Mouse (Mus musculus) naive thymus-derived CD4-positive, alpha-beta T cell, adult 2 months (primary cell): ENCODE data around the gene Ldlrap1.
"Not testable (repeated sequence)": the region's sequence is repeated elsewhere in the genome, so short reads cannot be mapped to it uniquely, and the experiment has no call there.

Source experiments
- DNase-seq: peaks from one replicate; pipeline ENCODE4 v3.0.0-alpha.2; 2011; ENCODE audit warnings: low read depth

Gene Ldlrap1

DNA sequence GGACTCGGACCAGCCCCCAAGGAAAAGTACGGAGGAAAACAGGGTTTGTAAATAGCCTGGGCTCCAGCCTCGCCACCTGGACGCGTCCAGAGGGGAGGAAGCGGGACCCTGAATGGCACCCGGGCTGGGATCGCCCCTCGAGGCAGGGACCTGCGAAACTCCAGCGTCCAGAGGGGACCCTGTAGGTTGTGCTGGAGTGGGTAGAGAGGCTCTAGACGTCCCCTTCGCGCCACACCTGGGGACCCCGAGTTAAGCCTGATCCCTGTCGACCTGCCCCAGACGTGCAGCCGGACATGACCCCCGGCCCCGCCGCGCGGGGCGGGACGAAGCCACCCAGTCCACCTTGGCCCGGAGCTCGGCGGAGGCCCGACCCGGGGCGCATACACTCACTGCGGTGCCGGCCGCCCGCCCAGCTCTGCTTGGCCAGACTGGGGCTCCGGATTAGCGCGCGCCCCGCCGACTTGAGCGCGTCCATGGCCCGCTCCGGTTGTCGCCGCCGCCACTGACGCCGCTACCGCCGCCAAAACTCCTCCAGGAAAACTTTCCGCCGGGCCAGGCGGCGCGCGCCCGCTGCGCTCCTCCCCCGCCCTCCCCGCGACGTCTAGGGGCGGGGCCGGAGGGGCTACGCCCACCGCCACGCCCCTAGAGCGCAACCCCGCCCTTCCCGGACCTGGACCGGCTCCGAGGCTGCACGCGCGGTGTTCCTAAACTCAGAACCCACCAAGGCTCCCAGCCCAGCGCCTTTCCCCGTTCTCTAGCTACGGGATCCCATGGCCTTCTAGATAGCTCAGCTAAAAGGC, at the start of gene Ldlrap1:
Gene Ldlrap1 (minus strand): TSS at position 599 of the 800 bp plus-strand sequence.
- DNase-seq, result peak; percentile 88

GRCm38 (mm10) chr4:134814229-134814571, 46.4 kb upstream of the Ldlrap1 start:
- no peak for DNase-seq

- DNase-seq, result no peak
Observed at GRCm38 (mm10) chr4:134813406-134814228, 45.8 kb upstream of the Ldlrap1 start.

- no peak for DNase-seq
Observed at GRCm38 (mm10) chr4:134804765-134805164, 36.9 kb upstream of the Ldlrap1 start.

GRCm38 (mm10) chr4:134802765-134803164, 34.9 kb upstream of the Ldlrap1 start:
- DNase-seq, result no peak

- no peak for DNase-seq
Observed at GRCm38 (mm10) chr4:134802155-134802554, 34.3 kb upstream of the Ldlrap1 start.

DNA sequence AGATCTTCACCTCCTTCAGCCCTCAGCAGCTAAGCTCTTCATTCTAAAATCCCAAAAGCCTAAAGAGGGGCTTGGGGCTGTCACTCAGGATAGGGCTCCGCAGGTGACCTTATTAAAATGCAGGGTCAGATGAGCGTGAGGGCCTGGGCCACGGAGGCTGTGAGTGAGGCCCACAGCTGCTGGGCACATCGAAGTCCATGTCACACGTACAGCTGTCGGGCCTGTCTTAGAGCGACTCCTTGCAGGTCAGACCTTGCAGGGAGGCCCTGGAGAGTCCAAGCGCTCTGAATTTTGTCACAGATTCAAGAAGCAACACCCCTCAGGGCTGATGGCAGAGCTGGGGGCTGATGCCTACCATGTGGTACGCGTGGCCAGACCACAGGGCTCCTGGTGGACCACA, 32.9 kb upstream of the Ldlrap1 start:
- DNase-seq, result no peak

- no peak for DNase-seq
Observed at GRCm38 (mm10) chr4:134800098-134800497, 32.3 kb upstream of the Ldlrap1 start.

DNA sequence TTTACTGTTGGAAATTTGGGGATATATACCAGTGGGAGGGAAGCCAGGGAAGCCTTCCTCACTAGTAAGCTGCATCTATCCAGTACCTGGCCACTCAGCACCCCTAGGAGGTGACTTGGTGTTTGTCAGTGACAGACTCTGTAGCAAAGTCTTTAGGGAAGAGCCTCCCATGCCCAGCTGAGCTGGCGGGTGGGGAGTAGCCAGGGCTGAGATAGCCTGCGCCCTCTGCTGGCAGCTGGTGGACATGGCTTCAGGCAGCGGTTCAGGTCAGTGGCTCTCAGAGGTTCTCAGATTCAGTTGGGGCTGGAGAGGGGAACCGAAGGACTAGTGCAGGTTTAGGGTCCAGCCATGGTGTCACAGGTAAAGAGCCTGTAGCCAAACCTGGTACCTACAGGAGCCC, 31.4 kb upstream of the Ldlrap1 start:
- DNase-seq, result peak; percentile 87

DNA sequence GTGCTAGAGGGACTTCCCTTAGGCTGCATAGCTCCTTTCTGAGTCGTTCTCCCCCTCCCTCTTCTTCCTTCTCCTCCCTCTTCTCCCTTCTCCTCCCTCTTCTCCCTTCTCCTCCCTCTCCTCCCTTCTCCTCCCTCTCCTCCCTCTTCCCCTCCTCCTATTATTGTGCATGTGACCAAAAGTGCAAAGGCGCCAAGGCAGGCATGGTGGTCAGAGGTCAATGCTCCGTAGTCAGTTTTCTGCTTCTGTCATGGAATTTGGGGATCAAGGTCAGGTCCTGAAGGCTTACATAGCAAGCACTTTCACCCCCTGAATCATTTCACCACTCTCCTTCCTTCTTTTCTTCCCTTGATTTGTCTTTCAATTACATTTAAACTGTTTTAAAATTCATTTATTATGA, 31.0 kb upstream of the Ldlrap1 start:
- no peak for DNase-seq

DNA sequence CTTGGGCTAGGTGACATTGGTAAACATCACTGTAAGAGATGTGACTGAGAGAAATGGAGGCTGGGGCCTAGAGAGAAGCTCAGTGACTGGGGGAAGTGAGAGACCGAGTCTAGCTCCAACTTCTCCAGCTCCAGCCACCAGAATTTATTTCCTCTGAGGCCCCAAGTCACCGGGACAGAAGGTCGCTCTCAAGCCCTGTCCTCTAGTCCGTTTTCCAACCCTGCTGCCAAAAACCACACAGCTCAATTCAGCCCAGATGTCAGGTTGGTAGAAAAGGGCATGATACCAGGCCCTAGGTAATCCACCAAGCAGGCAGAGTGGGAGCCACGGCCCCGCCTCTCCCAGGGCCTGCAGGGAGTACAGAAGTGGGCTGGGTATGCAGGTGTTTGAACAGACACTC, 29.8 kb upstream of the Ldlrap1 start:
- no peak for DNase-seq

GRCm38 (mm10) chr4:134796581-134797361, 28.9 kb upstream of the Ldlrap1 start:
- peak; percentile 78 for DNase-seq

DNA sequence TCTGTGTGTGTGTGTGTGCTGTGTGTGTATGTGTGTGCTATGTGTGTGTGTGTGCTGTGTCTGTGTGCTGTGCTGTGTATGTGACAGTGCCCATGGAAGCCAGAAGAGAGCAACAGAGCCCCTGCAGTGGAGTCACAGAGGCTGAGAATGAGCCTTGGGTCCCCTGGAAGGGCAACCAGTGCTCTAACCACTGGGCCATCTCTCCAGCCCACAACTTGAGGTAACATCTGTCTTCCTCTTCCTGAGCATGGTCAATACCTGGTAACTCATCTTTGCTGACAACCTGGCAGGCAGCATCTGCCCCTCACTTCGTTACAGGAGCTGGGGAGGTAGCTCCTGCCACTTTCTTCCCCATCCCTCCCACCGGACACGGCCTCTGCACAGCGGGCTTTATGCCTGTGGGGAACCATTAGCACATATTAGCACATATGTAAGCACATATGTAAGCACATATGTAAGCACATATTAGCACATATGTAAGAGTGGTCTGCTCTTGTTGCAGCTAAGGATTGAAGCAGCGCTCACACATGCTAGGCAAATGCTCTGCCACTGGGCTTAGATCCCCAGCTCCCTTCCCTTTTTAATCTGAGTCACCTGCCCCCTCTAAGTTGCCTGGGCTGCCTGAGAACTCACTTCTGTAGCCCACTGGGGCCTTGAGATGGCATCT, 28.1 kb upstream of the Ldlrap1 start:
- peak; percentile 71 for DNase-seq

DNA sequence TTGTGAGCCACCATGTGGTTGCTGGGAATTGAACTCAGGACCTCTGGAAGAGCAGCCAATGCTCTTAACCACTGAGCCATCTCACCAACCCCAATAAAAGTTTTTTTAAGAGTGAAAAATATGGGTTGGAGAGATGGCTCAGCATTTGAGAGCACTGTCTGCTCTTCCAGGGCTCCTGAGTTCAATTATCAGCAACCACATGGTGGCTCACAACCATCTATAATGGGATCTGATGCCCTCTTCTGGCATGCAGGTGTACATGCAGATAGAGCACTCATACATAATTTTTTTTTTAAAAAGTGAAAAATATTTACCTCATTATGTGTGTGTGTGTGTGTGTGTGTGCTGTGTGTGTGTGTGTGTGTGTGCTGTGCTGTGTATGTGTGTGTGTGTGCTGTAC, 27.1 kb upstream of the Ldlrap1 start:
- DNase-seq, result not testable (repeated sequence)

DNA sequence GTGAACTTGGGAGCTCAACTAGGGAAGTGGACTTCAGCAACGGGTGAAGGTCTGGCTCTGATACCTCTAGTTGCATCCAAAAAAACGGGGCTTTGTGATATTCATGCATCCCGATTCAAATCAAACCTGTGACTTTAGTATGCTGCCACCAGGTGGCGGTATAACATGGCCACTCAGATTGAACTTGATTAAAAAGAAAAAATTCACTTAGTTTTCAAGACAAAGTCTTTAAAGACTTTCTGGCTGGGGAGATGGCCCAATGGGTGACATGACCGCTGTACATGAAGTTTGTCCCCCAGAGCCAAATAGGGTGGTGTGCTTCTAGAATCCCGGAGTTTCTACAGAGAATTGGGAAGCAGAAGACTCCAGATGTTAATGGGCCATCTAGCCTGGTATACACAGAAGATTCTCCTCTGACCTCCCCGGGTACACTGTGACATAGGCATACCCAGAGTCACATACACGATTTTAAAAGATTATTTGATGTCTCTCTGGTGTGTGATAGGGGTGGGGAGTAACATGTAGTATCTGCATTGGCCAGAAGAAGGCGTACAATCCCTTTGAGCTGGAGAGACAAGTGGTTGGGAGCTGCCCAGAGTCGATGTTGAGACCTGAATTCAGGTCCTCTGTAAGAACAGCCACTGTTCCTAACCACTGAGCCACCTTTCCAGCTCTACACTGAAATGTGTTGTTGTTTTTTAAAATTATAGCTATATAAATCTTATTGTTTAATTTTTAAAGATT, 25.6 kb upstream of the Ldlrap1 start:
- peak; percentile 88 for DNase-seq

DNA sequence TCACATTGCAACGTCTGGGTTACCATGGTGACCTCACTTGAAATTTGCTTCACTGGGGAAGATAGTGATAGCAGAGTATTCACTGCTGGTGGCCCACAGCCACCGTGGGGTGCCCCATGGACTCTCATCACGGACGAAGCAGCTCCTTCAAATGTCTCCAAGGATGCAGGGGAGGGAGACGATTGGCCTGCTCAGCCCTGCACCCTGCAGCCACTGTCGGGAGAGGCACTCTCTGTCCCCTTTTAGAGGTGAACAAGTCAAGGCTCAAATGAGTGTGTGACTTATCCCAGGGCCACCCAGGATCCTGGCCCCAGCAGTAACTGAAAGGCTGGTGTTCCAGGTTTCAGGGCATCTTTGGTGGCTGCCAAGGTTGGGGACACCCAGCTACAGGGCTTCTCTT, 23.9 kb upstream of the Ldlrap1 start:
- no peak for DNase-seq

GRCm38 (mm10) chr4:134786946-134787345, 19.1 kb upstream of the Ldlrap1 start:
- peak; percentile 90 for DNase-seq

DNA sequence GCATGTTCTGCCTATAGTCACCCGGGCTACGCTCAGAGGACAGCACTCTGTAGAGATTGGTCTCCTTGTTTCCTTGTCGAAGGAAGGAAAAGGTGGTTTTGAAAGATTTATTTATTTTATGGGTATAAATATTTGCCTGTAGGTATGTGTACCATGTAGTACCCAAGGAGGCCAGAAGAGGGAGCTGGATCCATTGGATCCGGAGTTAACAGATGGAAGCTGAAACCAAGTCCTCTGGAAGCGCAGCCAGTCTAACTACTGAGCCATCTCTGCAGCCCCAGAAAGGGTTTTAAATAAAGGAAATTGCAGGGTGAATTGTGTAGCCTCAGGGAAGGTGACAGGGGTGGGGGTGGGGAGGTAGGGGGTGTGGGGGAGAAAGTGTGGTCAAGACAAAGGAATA, 16.9 kb upstream of the Ldlrap1 start:
- peak; percentile 68 for DNase-seq

DNA sequence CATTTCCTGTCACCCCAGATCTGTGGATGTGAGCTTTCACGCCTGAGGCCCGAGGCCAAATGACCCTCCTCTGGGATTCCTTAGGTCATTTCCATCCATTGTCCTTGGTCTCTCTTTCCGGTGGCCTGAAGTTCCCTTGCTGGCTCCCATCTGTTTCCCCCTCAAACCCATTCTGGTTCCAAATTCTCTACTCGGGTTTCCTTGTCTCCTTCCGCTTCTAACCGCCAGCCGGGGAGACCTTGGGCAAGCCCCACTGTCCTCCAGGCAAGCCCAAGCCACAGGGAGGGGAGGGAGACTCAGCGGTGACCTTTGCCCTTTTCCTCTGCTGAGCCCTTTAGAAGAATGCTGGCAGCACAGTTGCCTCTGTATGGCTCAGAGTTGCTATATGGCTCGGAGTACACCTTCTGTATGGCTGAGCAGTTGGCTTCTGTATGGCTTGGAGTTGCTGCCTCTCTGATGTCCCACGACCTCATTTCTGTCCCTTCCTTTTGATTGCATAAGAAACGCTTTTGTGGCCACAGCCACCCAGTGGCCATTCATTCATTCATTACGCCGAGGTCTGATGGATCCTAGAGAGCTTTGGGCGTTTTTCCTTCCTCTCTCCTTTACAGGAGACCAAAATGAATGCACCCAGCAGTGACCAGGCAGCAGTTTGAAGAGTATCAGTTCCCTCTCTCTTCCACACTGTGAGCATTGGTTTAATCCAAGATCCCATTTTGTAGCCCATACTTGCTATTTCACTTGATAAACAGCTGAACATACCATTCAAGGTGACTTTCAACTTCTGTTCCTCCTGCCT, 11.5 kb upstream of the Ldlrap1 start:
- DNase-seq, result no peak

DNA sequence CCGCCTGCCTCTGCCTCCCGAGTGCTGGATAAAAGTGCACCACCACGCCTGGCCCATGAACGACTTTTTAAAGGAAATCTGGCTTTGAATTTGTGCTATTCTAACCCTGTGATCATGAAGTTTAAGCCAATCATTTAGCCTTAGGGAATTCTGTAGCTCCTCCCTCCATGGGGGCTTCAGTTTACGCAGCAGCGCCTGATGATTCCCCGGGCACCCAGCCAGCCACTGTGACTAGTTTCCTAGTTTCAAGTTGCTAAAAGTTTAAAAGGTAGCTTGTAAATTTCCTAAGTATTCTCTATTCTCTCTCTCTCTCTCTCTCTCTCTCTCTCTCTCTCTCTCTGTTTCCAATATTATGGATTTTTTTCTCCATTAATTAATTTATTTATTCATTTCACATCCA, 8.4 kb upstream of the Ldlrap1 start:
- DNase-seq, result no peak
